Mouse (Mus musculus) embryonic fibroblast, embryonic 13.5 days (primary cell): ENCODE data around the gene Neu1.

Experiments
- CTCF ChIP-seq: IDR thresholded peaks from 2 replicates; pipeline ENCODE4 v1.5.1; 2011; ENCODE audit warnings: mild to moderate bottlenecking, control low read depth, low read length, moderate library complexity, borderline replicate concordance; ENCODE audit not compliant: insufficient read depth
- POLR2A ChIP-seq: IDR thresholded peaks from 2 replicates; pipeline ENCODE4 v1.6.1; 2011; ENCODE audit warnings: low read depth, mild to moderate bottlenecking, control low read depth, low read length, moderate library complexity

- TF ChIP-seq CTCF (no peak), POLR2A (peak; percentile 71)
These were observed 36.9 kb upstream of the Neu1 start for GRCm38 (mm10) chr17:34894074-34894597.
